Mouse (Mus musculus): ENCODE measurements around the gene Slc17a6. TPM values are rescaled to one million over a fixed set of nuclear protein-coding genes. Genes with fewer than 3 reads are reported as not detected.

The Slc17a6 gene
- not detected for polyA plus RNA-seq (2017; shearing (Covaris generic))

DNA sequence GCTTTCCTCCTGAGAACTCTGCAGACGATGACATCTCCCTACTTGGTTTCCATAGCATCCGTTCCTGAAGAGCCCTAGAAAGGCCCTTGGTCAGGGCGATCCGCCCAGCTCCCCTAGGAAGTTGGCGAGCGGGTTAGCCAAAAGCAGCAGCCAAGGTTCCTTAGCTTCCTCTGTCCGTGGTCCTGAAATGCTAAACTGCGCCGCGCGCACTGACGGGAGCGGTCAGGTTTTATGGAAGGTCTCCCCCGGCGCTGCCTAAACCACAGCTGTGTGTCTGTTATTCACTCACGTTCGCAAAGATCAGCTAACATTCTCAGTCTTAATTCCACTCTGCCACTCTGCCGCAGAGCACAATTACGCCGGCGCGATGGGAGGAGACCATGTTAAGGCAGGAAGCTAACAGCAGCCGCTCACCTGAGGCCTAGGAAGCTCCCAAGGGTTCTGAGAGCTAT, at the start of gene Slc17a6:
TSS of gene Slc17a6 (plus strand) at position 313 of the 452 bp plus-strand sequence.
- no peak for ATAC-seq

DNA sequence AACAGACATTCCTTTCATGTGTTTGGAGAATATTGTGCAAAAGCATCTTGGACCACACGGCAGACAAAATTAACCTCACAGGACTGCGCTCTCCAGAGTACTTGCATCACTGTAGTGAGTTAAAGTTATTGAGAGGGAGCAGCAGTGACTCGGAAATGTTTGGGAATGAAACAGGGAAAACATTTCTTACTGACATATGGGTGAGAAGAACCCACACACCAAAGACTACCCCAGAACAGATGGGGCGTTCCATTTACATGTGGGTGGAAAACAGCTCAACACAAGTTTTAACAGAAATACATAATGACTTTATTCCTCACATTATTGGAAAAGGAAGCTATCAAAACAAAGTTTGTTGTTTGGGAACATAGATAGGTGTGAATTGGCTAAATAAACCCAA, 21.8 kb upstream of the Slc17a6 start:
- no peak for ATAC-seq

DNA sequence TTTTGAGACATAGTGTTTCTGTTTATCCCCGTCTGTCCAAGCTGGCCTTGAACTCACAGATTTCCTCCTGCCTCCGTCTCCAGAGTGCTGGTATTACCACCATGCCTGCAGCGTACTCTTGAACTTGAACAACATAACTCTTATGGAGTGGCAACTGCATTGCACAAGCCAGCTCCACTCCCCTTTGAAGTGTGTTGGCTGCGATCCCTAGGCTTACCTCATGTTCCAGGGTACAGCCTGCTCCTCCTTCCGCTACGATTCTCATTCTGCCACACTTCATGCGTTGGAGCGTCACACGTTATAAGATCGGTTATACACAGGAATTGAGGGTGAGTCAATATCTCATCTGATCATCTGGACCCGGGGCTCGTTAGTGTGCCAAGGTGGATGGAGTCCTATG, 18.1 kb upstream of the Slc17a6 start:
- ATAC-seq = no peak

DNA sequence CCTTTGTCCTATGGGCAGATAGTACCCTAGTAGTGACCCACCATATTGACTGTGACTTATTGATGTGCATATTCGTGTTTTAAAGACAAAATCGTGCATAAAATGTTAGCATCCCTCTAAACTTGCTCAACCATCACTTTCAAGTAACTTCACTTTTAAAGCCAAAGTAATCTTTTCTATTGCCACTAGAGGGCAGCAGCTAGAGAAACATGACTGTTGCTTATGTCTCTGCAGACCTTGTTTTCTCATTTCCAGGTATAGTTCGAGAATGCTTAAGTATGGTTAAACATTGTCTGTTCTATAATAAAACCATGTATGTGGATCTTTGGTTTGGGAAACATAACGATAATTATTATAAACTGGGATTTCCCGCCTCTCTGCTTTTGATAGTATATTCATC, 7.4 kb upstream of the Slc17a6 start:
- ATAC-seq = peak; percentile 52

DNA sequence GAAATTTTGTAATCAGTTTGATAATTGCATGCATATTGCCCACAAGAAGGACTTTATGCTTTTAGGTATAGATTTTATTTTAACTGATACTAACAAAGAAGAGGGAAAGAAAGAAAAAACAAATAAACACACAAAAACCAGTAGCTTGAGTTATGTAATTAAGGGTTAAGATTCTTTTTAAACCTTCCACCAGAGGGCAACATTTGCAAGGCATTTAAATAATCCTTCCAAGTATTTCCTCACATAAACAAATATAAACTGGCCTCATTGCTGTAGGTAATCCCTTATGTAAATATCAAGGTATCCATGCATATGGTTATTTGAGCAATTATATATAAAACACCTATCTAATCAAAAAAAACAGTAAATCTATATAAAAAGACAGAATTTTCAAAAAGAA, 3.9 kb upstream of the Slc17a6 start:
- no peak for ATAC-seq

DNA sequence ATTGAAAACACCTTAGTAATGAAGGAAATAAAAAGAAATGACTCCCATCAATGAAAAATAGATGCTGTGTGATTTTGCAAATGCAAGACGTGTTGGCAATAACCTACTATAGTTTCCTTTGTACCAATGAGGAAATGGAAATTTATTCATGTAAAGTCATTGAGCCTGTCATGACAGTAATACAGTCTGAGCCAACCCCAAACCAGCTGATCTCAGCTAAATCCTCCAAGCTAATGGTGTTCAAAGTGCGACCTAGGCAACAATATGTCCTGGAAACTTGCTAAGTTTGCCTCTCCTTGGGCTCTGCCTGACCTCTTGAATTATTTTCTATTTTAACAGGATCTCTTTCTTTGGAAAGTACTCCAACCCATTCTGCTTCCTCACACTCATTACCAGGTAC, 3.4 kb upstream of the Slc17a6 start:
- ATAC-seq = peak; percentile 40

DNA sequence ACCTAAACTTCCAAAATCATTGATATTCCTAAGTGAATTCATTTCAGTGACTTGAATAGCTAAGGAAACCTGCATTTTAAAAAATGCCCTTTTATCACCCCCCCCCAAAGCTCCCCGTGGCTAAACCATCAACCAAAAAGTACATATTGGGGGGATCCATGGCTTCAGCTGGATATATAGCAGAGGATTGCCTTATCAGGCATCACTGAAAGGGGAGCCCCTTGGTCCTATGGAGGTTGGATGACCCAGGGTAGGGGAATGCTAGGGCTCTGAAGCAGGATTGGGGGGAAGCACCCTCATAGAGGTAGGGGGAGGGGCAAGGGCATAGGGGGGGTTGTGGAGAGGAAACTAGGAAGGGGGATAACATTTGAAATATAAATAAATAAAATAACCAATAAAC, 1.8 kb upstream of the Slc17a6 start:
- no peak for ATAC-seq

DNA sequence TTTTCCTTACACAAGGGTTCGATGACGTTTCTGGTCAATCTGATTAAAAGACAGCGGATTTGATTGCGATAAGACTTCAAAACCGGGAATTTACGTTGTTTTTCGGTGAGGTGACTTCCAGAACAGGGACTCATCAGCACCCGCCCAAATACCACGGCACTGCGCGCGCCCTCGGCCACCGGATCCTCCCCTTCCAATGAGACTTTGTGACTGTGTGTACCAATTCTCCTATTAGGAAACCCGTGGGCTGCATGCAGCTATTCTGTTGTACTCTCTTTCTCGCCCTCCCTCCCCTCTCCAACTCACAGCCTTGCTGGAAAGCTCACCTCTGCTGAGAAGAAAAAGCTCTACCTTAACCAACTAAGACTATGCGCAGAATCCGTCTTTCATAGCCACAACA, 390 bp downstream of the Slc17a6 start:
- ATAC-seq = no peak

DNA sequence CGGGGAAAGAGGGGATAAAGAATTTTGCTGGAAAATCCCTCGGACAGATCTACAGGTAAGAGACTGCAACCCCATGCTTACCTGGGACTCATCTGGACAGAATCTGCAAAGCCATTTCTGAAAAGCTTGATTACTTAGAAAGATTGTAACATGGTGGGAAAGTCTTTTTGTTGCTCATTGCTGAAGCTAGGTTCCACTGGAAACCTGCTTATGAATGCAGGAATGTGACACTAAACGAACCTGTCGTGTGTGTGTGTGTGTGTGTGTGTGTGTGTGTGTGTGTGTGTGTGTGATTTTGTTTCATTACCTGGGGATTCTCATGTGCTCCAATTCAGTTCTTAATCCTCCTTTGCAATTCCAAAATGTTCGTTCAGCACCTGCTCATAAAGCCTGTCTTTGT, 860 bp downstream of the Slc17a6 start:
- no peak for ATAC-seq

DNA sequence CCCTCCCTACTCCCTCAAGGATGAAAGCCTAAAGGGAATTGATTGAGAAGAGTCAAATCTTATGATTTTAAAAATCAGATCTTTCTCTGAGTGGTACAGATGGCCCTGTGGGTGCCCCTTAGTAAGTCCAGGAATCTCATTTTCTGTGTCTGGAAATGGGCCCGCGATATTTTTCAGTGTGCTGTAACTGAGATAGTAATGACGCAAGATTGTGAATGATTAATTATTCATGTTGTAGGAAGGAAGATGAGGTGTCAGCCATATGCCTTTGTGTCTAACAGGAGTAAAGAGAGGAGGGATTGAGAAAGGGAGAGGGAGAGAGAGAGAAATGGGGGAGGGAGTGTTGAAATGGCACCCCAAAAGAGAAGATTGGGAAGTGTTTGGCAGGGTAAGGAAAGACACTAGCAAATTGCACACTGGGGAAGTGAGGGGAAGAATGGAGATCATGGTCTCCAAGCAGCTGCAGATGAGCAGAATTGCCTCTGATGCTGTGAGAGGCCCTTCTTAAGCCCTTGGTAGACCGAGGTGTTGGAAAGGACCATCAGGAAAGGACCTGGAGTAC, 2.6 kb downstream of the Slc17a6 start:
- no peak for ATAC-seq

DNA sequence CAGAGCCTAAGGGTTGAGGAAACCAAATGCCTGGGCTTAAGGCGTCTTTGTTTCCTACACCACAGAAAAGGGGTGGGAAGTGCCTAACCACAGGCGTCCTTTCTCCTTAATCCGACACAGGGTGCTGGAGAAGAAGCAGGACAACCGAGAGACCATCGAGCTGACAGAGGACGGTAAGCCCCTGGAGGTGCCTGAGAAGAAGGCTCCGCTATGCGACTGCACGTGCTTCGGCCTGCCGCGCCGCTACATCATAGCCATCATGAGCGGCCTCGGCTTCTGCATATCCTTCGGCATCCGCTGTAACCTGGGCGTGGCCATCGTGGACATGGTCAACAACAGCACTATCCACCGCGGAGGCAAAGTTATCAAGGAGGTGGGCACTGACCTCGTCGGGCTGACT, 3.4 kb downstream of the Slc17a6 start:
- no peak for ATAC-seq

DNA sequence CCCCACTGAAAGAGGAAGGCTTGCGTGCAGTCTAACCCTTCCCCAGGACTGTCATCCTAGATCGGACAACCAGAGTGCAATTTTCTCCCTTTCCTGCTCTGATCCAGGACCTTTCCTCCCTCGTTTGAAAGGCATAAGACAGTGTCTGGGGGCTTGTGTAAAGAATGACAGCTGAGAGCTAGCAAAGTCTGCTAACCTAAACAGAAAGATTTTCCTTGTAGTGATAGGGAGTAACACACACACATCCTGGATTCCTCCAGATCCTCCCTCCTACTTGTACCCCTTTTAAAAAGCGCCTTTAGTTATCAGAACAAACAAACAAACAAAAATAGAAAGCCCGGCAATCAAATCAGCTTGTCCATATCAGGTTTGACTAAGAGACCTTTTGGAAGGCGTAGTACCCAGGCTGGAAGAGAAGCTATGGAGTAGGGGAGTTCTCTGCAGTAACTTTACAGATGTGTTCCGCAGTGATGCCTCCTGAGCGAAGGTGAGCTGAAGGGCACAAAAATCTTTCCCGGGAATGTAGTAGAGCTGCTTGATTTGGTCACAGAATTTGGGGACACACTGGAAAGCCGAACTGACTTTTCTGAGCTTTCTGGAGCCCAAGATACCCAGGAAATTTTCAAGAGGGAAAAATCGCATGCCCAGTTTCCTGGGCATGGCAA, 3.9 kb downstream of the Slc17a6 start:
- no peak for ATAC-seq

DNA sequence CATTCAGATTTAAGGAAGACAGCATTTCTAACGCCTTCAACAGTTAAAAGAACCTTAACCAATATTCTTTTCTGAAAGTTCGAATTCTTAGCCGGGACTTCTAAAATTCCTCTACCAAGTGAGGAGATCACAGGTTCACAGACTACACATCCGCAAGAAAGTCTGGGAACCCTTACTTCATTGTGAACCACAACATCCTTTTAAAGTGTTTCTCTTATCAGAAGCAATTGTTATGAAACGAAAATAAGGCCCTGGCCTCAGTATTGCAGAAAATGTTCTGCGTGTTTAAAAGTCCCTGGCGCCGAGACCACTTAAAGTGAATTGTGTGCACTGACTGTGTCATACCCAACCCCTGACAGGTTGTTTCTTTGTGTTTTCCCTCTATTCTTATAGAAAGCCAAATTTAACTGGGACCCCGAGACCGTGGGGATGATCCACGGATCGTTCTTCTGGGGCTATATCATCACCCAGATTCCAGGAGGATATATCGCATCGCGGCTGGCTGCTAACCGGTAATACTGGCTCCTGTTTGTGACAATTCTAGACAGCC, 4.7 kb downstream of the Slc17a6 start:
- ATAC-seq = no peak

DNA sequence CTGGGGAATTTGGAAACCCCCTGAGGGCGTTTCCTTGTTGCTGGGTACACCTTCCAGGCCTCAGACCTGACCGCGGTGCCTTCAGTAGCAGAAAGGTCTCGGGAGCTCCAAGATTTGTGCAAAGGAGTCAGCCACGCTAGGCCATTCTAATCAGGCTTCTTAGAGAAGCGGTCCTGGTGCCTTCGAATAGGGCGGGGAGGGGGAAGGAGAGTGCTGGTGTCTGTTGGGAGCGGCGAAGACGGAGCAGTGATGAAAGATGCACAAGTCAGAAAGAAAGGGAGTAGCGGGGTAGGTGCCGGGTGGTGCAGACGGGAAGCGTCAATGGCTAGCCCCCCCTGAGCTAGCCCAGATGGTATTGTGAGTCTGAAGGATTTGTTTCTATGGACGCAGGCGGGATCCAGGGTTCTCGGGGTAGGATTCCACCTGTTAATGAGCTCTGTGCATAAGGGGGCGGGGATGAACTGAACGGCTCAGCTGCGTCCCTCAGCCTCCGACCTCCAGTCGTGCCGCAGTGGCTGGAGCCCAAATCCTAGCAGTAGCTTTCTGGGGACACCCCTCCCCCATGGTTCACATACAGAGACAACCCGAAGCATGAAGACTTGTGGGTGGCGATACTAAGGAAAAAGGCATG, 5.3 kb downstream of the Slc17a6 start:
- no peak for ATAC-seq

DNA sequence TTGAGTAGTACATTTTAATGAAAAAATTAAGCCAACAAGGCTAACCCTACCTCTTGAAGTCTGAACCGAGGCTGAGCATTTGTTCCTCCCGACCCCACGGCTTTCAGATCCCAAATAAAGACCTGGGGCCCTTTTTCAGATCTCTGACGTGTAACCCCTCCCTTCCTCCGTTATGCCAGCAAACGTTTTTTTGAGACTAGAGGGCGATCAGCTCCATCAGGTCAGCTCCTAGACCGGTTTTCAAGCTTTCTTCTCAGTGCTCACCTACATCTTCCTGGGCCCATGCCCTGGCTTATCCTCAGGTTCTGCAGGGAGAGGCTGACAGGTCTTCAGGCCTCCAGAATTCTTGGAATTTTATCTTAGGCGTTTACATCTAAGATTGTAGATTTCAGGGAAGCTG, 5.9 kb downstream of the Slc17a6 start:
- ATAC-seq = no peak

DNA sequence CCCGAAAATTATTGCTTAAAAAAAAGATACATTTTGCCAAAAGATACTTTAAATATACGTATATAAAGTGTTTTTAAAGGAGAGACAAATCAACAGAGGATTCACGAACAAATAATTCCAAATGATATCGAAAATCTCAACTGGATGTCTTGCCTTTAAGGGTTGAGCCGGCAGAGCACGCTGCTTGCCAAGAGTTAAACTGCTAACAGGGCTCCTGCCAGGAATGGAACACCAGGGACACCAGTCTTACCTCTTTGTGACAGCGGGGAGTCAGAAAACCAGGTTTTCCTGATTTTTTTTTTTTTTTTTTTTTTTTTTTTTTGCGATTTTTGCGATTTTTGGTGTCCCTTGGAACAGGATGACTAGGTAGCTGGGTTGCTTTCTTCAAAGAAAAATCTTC, 6.5 kb downstream of the Slc17a6 start:
- ATAC-seq = no peak

DNA sequence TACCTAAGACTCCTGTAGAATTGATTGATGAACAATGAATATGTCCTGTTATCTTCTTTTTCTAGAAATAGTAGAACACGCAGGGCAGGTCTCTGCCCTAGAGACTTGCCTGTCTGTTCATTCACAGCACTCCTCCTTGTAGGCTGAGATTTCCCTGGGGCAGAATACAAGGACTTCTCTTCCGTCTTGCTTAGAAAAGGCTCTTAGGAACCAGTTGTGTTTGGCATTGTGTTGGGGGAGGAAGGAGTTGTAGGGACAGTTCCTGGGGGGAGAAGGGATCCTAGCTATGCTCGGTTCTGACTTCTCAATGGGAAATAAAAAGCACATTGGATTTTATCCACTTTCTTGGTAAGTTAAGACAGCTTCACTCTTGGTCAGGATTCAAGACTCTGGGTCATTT, 7.4 kb downstream of the Slc17a6 start:
- no peak for ATAC-seq

DNA sequence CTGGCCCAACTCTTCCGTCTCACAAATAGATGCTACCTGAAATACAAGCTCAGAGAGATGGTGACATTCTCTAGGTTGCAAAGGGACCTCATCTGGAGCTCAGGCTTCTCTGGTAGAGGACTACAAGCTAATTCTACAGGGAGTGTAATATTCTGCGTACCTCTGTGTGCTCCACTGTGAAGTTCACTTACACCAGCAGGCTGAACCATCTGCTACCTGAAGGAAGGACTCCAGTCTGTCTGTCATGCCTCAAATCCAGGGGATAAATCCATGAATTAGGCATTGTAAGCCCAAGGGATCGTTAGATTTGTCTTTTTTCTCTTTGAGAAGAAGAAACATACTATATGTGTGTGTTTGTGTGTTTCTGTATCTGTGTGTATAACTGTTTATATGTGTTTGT, 9.4 kb downstream of the Slc17a6 start:
- ATAC-seq = no peak

DNA sequence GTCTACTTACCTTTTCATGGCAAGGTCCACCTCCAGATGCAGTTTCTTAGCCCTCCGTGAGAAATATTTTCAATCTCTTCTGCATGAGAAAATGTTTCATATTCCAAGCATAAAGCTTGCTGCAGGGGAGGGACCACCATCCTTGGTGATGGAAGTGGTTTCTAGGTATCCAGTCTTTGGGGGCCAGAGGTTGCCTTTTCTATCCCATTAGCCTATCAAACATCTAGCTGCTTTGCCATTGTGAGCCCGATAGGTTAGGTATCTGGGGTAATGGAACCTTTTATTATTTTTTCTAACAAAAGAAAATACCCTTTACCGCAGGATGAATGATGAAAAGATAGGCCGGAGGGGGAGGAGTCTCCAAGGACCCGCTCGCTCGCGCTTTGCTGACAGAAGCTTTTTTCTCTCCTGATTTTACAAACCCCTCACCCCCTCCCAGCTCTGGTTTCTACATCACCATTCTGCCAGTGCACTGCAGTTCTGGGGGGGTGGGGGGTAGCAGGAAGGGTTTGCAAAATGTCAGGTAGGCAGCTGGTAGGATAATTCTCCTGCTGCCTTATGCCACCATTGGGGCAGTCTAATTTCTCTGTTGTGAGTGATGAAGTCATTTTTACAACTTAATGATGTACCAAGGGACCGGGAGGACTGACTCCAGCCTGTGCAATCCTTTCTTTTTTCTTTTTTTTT, 10.9 kb downstream of the Slc17a6 start:
- ATAC-seq = no peak

DNA sequence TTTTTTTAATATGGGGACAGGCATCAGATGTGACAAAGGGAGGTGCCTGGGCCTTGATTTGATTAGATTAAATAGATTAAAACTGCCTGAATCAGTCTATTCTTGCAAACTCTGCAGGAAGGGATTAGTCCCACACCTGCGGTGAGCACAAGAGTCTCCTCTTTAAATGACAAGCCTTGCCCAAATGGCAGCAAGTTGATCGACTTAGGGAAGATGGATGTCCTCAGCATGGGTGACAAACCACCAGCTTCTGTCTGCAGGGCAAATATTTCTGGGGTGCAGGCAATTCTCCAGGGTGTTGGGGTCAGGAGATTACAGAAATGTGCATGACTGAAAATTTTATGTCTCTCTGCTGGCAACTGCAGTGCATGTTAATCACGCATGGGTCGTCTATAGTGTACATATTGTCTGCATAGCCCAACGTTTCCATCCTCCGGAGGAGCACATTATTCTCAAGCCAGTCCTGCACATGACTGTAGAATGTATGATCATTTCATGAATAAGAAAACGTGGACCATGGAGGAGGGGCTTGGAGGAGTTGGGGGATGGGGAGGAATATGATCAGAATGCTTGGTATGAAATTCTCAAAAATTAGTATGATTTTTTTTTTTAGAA, 11.5 kb downstream of the Slc17a6 start:
- no peak for ATAC-seq

DNA sequence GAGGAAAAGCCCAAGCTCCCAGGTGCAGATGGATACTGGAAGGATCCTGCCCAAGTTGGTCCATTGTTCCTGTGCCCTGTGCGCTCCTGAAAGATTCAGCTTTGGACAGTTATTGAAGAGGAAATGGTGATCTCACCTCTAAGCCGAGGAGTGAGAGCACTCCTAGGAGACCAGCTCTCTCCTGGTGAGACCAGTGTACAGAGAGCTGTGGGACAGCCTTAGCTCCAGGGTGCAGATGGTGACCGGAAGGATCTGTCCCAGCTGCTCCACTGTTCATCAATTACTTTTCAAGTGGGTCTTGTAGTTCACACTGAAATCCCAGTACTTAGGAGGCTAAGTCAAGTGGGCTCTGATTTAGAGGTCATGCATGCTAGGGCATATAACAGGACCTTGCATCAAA, 35.3 kb downstream of the Slc17a6 start:
- ATAC-seq = no peak

DNA sequence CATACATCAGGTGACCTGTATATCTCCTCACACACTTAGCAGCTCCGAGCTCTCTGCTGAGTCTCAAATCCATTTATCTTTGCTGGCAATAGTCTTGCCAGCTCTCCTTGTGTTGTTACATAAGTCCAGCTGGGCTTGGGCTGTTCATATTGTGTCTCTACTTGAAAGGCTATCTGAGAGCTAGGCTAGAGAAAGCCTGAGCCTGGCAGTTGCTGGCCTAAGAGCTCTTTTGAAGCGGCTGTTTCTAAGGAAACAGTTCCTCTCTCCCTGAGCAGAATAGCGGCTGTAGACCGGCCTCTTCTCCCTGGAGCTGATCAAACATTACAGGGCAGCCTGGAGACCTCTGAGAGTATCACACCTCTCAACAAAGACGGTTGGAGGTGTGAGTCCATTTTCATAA, 40.6 kb downstream of the Slc17a6 start:
- no peak for ATAC-seq
